Mouse (Mus musculus) C3H10T1/2 (cell line): ENCODE measurements around the gene Mef2d. TPM values are rescaled to one million over a fixed set of nuclear protein-coding genes. Genes with fewer than 3 reads are reported as not detected.

Experiments
- polyA plus RNA-seq, 2 experiments: library from polyadenylated mRNA; unstranded; fragments of >200 nt; fragmentation: generic; extraction: Trizol; gene quantifications; one replicate each; pipeline ENCODE4 v1.2.1; 2012; ENCODE audit warnings: missing spikeins in 2 of 2

Gene Mef2d
- polyA plus RNA-seq = 10 to 100 TPM in 1 of 2 experiments, 1 to 10 TPM in 1; 7.3 to 18.8 TPM

DNA sequence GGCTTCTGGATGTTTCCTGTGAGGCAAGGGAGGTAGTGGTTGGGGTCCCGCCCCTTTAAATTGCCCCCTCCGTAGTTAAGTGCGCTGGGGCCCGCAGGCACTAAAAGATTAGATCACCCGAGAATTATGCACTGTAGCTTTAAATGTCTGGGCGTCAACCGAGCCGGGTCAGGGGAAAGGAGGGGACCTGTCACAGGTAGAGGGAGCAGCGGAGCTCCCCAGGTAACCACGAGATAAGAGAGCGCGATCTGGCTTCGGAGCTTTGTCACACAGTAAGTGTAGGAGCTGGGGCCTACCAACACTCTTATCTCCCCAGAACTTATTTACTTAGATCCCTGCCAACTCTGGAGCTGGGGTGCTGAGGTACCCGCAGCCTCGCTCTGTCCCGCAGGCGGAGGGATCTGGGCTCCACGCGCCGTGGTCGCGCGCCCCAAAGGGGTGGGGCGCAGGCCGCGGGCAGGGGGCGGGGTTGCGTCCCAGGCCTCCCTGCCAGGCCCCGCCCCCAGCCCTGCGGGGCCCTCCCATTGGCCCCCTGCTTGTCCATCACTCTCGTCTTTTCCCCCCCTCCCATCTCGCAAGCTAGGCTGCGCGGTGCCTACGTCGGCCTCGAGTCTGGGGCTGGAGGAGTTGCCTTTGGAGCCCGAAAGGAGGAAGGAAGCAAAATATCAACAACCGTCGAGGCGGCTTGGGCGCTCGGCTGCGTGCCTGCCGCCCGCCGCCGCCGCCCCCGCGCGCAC lies at the start of gene Mef2d:
Mef2d (plus strand) TSS at position 586 of the 737 bp plus-strand sequence.

Other genes with a start within 250 kb of the Mef2d start
- 100 to 1,000 TPM; 155 to 249 TPM for gene Hdgf, start 236.1 kb upstream of the Mef2d start, polyA plus RNA-seq
- 10 to 100 TPM; 55.0 to 92.7 TPM for gene Mrpl24, start 222.9 kb upstream of the Mef2d start, polyA plus RNA-seq
- 10 to 100 TPM in 1 of 2 experiments, 1 to 10 TPM in 1; 3.8 to 16.4 TPM for gene Isg20l2, start 212.1 kb upstream of the Mef2d start, polyA plus RNA-seq
- 1 to 10 TPM; 1.3 to 9.6 TPM for gene Rrnad1, start 211.7 kb upstream of the Mef2d start, polyA plus RNA-seq
- 1 to 10 TPM; 1.8 to 6.7 TPM for gene Crabp2, start 193.7 kb upstream of the Mef2d start, polyA plus RNA-seq
- 1 to 10 TPM; 1.6 to 1.9 TPM for gene Nes, start 171.3 kb upstream of the Mef2d start, polyA plus RNA-seq
- not detected for gene Bcan, start 142.1 kb upstream of the Mef2d start, polyA plus RNA-seq
- not detected for gene Hapln2, start 114.8 kb upstream of the Mef2d start, polyA plus RNA-seq
- 1 to 10 TPM; 8.1 to 8.2 TPM for gene Gpatch4, start 99.3 kb upstream of the Mef2d start, polyA plus RNA-seq
- 100 to 1,000 TPM; 274 to 276 TPM for gene Naxe, start 83.9 kb upstream of the Mef2d start, polyA plus RNA-seq
- gene Ttc24, start 64.1 kb upstream of the Mef2d start, polyA plus RNA-seq = under 1 TPM in 1 of 2 experiments, not detected in 1; 0.05 TPM
- 10 to 100 TPM; 24.1 to 30.5 TPM for gene Iqgap3, start 60.4 kb upstream of the Mef2d start, polyA plus RNA-seq
- gene Rhbg, start 112.3 kb downstream of the Mef2d start, polyA plus RNA-seq = not detected
- not detected for gene Gm38392, start 144.8 kb downstream of the Mef2d start, polyA plus RNA-seq
- gene Tsacc, start 154.6 kb downstream of the Mef2d start, polyA plus RNA-seq = 1 to 10 TPM; 3.2 to 5.0 TPM
- 100 to 1,000 TPM; 268 to 434 TPM for gene Cct3, start 154.7 kb downstream of the Mef2d start, polyA plus RNA-seq
- 100 to 1,000 TPM; 246 to 254 TPM for gene Glmp, start 182.7 kb downstream of the Mef2d start, polyA plus RNA-seq
- 1 to 10 TPM; 1.5 to 2.2 TPM for gene Tmem79, start 193.8 kb downstream of the Mef2d start, polyA plus RNA-seq
- gene Smg5, start 193.9 kb downstream of the Mef2d start, polyA plus RNA-seq = 10 to 100 TPM; 27.4 to 29.6 TPM
- not detected for gene Paqr6, start 222.2 kb downstream of the Mef2d start, polyA plus RNA-seq
- gene Bglap3, start 230.4 kb downstream of the Mef2d start, polyA plus RNA-seq = under 1 TPM; 0.14 to 0.27 TPM
- under 1 TPM; 0.18 to 0.38 TPM for gene Bglap2, start 236.3 kb downstream of the Mef2d start, polyA plus RNA-seq
- under 1 TPM; 0.22 to 0.27 TPM for gene Bglap, start 242.1 kb downstream of the Mef2d start, polyA plus RNA-seq